Mouse (Mus musculus): ENCODE results near the gene Gm21987.

GRCm38 (mm10) chr16:38379493-38379892 lies 32.7 kb downstream of the Gm21987 start:
- TF ChIP-seq POLR2A (IDR thresholded peaks at IDR 0.05; ENCODE audit: control insufficient read depth, extremely low read depth, insufficient read depth, low read length, poor library complexity) (no peak), CTCF (IDR thresholded peaks at IDR 0.05; ENCODE audit: borderline replicate concordance, control insufficient read depth, extremely low read depth, insufficient read depth, low read length, poor library complexity) (no peak)
